Mouse (Mus musculus): ENCODE data around the gene Spaar.

DNA sequence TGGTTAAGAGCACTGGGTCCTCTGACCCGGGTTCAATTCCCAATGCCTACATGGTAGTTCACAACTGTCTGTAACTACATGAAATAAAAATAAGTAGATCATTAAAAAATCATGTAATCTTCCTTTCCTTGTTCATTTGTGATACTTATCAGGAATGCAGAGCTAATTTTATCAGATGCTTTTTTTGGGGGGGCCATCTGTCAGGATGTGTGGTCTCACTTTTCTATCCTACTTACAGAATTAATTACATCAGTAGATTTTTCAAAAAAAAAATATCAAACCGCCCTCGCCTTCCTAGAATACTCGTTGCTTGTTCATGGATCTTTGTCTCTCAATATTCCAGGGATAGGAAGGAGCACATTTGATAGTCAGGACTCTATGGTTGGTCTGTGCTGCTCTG, 7.6 kb upstream of the Spaar start:
- TF ChIP-seq CTCF (IDR thresholded peaks at IDR 0.05): no peak
- TF ChIP-seq EP300 (IDR thresholded peaks at IDR 0.05): no peak
